Mouse (Mus musculus) midbrain, embryonic 12.5 days (tissue): Measurements from ENCODE around the gene Pgbd1. TPM values are rescaled to one million over a fixed set of nuclear protein-coding genes. Genes with fewer than 3 reads are reported as not detected.
"Not testable (repeated sequence)": the region's sequence is repeated elsewhere in the genome, so short reads cannot be mapped to it uniquely, and the experiment has no call there.

Experiments used
- ATAC-seq: fragments of 200-750 bp; cut with Nextera tagmentation; 2 replicates; pipeline ENCODE4 v1.8.0; 2017; ENCODE audit warnings: low read depth, moderate TSS enrichment, moderate library complexity; ENCODE audit not compliant: low FRiP score
- H3K27ac ChIP-seq: fragments of 300-500 bp; sonication (generic); replicated peaks from 2 replicates; pipeline ENCODE4 v1.5.1; 2016; ENCODE audit warnings: mild to moderate bottlenecking
- H3K27me3 ChIP-seq: fragments of 300-500 bp; sonication (generic); 2 replicates; pipeline ENCODE4 v1.6.1; 2016; ENCODE audit warnings: mild to moderate bottlenecking
- H3K36me3 ChIP-seq: fragments of 300-500 bp; sonication (generic); 2 replicates; pipeline ENCODE4 v1.6.1; 2016
- H3K4me1 ChIP-seq: fragments of 300-500 bp; sonication (generic); 2 replicates; pipeline ENCODE4 v1.6.1; 2016
- H3K4me2 ChIP-seq: fragments of 300-500 bp; sonication (generic); replicated peaks from 2 replicates; pipeline ENCODE4 v1.6.1; 2016; ENCODE audit warnings: mild to moderate bottlenecking, moderate library complexity
- H3K4me3 ChIP-seq: fragments of 300-500 bp; sonication (generic); 2 replicates; pipeline ENCODE4 v1.5.1; 2016; ENCODE audit warnings: mild to moderate bottlenecking
- H3K9ac ChIP-seq: fragments of 300-500 bp; sonication (generic); replicated peaks from 2 replicates; pipeline ENCODE4 v1.6.1; 2016; ENCODE audit warnings: mild to moderate bottlenecking, moderate library complexity
- H3K9me3 ChIP-seq: fragments of 300-500 bp; sonication (generic); 2 replicates; pipeline ENCODE4 v1.6.1; 2016; ENCODE audit warnings: mild to moderate bottlenecking
- WGBS: fragments of 180-500 bp; shearing (Covaris S2); methylation state at CpG from one replicate; pipeline ENCODE4 v1.1.7; 2016; 5-methylcytosine and 5-hydroxymethylcytosine counted together
- polyA plus RNA-seq: library from polyadenylated mRNA; unstranded; fragments of >200 nt; fragmentation: Nextera tagmentation; extraction: Ambion mirVana; gene quantifications from 2 replicates; pipeline ENCODE4 v1.2.1, GENCODE M21; 2016

Gene Pgbd1
- polyA plus RNA-seq, result 5.1 and 6.8 TPM in 2 replicates

DNA sequence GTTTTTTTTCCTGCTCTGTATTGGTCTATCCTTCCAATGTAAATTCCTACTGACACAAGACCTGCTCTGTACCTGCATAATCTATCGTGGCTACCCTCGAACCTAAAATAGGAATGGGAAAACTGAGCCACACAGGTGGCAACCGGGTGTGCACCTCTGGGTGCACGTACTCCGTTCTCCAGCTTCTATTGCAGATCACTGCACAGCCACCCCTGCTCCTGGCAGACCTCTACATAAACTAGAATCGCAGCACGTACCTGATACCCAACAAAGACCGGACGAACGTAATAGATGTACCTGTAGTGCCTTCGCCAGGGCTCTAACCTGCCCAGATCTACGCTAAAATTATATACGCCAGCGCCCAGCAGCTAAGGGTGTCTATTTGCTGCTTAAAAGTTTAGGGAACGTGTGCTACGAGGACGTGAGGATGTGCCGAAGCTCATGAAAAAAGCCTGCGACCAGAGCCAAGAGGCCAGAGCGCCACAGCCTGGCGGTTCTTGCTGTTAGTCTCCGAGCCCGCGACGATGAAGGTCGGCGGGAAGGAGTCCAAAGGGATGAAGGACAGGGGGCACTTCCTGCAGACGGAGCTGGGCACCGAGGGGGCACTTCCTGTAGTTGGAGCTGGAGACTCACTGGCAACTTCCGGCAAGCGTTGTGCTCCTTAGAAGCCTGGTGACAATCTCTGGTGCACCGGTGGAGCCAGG is at the start of gene Pgbd1:
TSS of gene Pgbd1 (minus strand) at position 556 of the 704 bp plus-strand sequence.
- Histone ChIP-seq H3K9me3 (no peaks in the 10 kb centered on the region), H3K4me1 (peaks cover 9% of the 10 kb centered on the region; the same call in 1 of the 2 replicates), H3K36me3 (peaks cover 27% of the 10 kb centered on the region), H3K4me2 (peak within 1 kb of the TSS; percentile 85), H3K27ac (peak within 1 kb of the TSS; percentile 67), H3K4me3 (peak within 1 kb of the TSS; percentile 59), H3K9ac (peak within 1 kb of the TSS; percentile 72), H3K27me3 (no peaks in the 10 kb centered on the region)
- ATAC-seq, result peak; percentile 94
- WGBS, result 1% methylated on average over 32 of the region's 32 CpGs

DNA sequence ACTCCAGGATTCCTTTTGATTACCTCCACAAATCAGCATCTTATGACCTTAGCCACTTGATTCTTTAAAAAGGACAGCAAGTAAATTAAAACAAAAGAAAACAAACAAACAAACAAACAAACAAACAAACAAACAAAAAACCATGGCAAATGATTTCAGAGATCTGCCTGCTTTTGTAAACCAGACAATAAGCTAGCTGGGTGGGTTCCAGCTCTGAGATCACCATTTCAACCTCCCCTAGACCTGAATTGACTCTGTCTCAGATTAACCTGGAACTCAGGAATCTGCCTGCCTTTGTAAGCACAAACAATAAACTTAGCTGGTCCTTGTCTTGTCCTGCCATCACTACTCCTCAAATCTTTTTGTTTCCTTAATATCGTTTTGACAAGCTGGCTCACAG is 46.0 kb upstream of the Pgbd1 start:
- no peak overlapping the region for H3K4me3 ChIP-seq
- H3K9ac ChIP-seq, result no peak overlapping the region
- no peaks in the 10 kb centered on the region for H3K27me3 ChIP-seq
- H3K4me2 ChIP-seq, result no peak overlapping the region
- no peaks in the 10 kb centered on the region for H3K9me3 ChIP-seq
- no peak for ATAC-seq
- no peak overlapping the region for H3K27ac ChIP-seq
- H3K4me1 ChIP-seq, result no peaks in the 10 kb centered on the region
- WGBS, result 94% methylated on average over 1 of the region's 1 CpGs
- peaks cover 14% of the 10 kb centered on the region for H3K36me3 ChIP-seq

GRCm38 (mm10) chr13:21478759-21479670 is 38.2 kb upstream of the Pgbd1 start, which contains the start of the genes Zkscan4 and Gm10065:
TSS of gene Zkscan4 (plus strand) at chr13:21478907.
TSS of gene Gm10065 (minus strand) at chr13:21479441.
- peak; percentile 84 for ATAC-seq
- not testable (repeated sequence) for H3K27me3 ChIP-seq, H3K9me3 ChIP-seq, H3K36me3 ChIP-seq
- WGBS, result 3% methylated on average over 31 of the region's 31 CpGs
- Histone ChIP-seq H3K4me2 (peak within 1 kb of the TSS; percentile 63), H3K4me3 (peak within 1 kb of the TSS; percentile 60), H3K27ac (peak within 1 kb of the TSS; percentile 56; the same call in 1 of the 2 replicates), H3K4me1 (peaks cover 12% of the 10 kb centered on the region), H3K9ac (peak within 1 kb of the TSS; percentile 62)

- H3K27me3 ChIP-seq, result peaks cover 11% of the 10 kb centered on the region
- H3K36me3 ChIP-seq, result no peaks in the 10 kb centered on the region
- no peak overlapping the region for H3K4me3 ChIP-seq
- H3K9me3 ChIP-seq, result no peaks in the 10 kb centered on the region
- 25% methylated on average over 4 of the region's 4 CpGs for WGBS
- H3K4me2 ChIP-seq, result no peak overlapping the region
- ATAC-seq, result no peak
- H3K9ac ChIP-seq, result no peak overlapping the region
- H3K4me1 ChIP-seq, result no peaks in the 10 kb centered on the region; the same call in 1 of the 2 replicates
- no peak overlapping the region for H3K27ac ChIP-seq
These were observed 31.6 kb upstream of the Pgbd1 start for GRCm38 (mm10) chr13:21472427-21472826.

DNA sequence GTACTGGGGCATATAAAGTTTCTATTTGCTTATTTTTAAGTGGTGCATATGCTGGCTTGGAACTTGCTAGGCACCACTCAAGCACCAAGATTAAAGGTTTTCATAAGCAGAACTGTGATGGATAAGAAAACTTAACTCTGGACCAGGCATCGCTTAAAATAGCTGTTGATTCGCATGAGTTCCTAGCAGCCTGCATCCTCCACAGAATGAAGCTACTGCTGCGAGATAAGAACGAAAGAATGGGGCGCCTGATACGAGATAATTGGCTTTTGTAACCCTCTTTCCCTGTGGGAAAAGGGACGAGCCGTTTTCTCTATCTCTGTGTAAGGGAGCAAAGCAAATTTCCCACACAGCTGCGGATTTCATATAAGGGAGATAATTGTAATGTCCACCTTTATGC is 28.2 kb upstream of the Pgbd1 start:
- Histone ChIP-seq H3K4me1 (no peaks in the 10 kb centered on the region; the same call in 1 of the 2 replicates), H3K36me3 (no peaks in the 10 kb centered on the region), H3K27me3 (peaks cover 25% of the 10 kb centered on the region), H3K9ac (no peak overlapping the region), H3K4me3 (no peak overlapping the region), H3K4me2 (peak overlapping the region; percentile 83), H3K27ac (no peak overlapping the region), H3K9me3 (no peaks in the 10 kb centered on the region)
- 12% methylated on average over 9 of the region's 9 CpGs for WGBS
- no peak for ATAC-seq

GRCm38 (mm10) chr13:21468061-21469019 is 27.5 kb upstream of the Pgbd1 start, which contains the start of gene Nkapl:
TSS of gene Nkapl (minus strand) at chr13:21468509.
- H3K4me2 ChIP-seq, result peak within 1 kb of the TSS; percentile 83
- peak within 1 kb of the TSS; percentile 67 for H3K9ac ChIP-seq
- H3K27ac ChIP-seq, result peak within 1 kb of the TSS; percentile 66
- H3K4me3 ChIP-seq, result peak within 1 kb of the TSS; percentile 55
- no peaks in the 10 kb centered on the region; the same call in 1 of the 2 replicates for H3K4me1 ChIP-seq
- peaks cover 25% of the 10 kb centered on the region for H3K27me3 ChIP-seq
- no peaks in the 10 kb centered on the region for H3K36me3 ChIP-seq
- ATAC-seq, result peak; percentile 99
- H3K9me3 ChIP-seq, result no peaks in the 10 kb centered on the region
- WGBS, result 1% methylated on average over 54 of the region's 54 CpGs

DNA sequence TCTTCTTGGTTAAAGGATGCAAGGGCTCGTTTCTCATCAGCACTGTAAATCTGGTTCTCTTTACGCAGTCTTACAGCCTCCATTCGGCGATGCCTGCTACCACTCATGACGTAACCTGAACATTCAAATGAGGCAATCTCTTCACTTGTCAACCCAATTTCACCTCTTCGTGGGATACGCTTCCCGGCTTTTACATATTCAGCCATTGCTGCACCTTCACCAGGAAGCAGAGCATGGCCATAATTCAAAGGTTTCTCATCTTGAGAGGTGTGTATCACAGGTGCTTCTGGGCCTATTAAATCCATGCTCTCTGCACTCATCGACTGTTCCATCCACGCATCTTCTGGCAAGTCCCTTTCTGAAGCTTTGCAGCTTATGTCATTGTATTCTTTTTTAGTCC is 26.5 kb upstream of the Pgbd1 start:
- 84% methylated on average over 10 of the region's 10 CpGs for WGBS
- Histone ChIP-seq H3K27me3 (peaks cover 25% of the 10 kb centered on the region), H3K36me3 (no peaks in the 10 kb centered on the region), H3K9ac (no peak overlapping the region), H3K9me3 (no peaks in the 10 kb centered on the region), H3K27ac (no peak overlapping the region), H3K4me2 (no peak overlapping the region), H3K4me3 (no peak overlapping the region), H3K4me1 (no peaks in the 10 kb centered on the region; the same call in 1 of the 2 replicates)
- ATAC-seq, result no peak

- H3K9ac ChIP-seq, H3K4me1 ChIP-seq, H3K4me3 ChIP-seq, H3K27ac ChIP-seq, H3K9me3 ChIP-seq, H3K36me3 ChIP-seq, ATAC-seq, H3K4me2 ChIP-seq: not testable (repeated sequence)
- 60% methylated on average over 9 of the region's 9 CpGs for WGBS
- H3K27me3 ChIP-seq, result peaks cover 23% of the 10 kb centered on the region
These were observed 21.7 kb upstream of the Pgbd1 start for GRCm38 (mm10) chr13:21462516-21462915.

- Histone ChIP-seq H3K9me3 (no peaks in the 10 kb centered on the region), H3K4me2 (no peak overlapping the region), H3K27ac (no peak overlapping the region), H3K4me1 (peaks cover 9% of the 10 kb centered on the region), H3K27me3 (peaks cover 30% of the 10 kb centered on the region), H3K9ac (no peak overlapping the region), H3K4me3 (no peak overlapping the region), H3K36me3 (no peaks in the 10 kb centered on the region)
- WGBS, result 10% methylated on average over 4 of the region's 4 CpGs
- ATAC-seq, result no peak
These were observed 15.5 kb upstream of the Pgbd1 start for GRCm38 (mm10) chr13:21456347-21456746.

DNA sequence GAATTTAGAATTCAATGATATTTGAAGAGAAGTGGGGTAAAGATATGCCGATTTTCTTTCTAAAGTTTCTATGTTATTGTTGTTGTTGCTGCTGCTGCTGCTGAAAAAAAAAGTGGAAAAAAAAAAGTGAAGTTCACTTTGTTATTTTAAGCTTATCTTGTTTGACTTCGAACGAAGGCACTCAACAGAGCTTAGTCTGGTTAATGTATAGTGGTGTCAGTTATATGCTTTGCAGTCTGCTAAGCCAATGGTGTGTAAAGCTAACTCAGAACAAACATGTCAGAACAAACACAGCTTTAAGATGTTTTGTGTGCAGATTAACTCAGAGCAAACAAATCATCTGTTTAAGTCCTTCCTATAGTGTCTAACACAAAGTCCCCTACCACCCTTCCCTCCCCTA is 13.3 kb upstream of the Pgbd1 start:
- Histone ChIP-seq H3K27ac (no peak overlapping the region), H3K27me3 (peaks cover 22% of the 10 kb centered on the region), H3K36me3 (0 out of 2 replicates have a peak, but pooled peaks cover 3% of the 10 kb centered on the region), H3K4me1 (peaks cover 9% of the 10 kb centered on the region), H3K4me2 (no peak overlapping the region), H3K4me3 (no peak overlapping the region), H3K9ac (no peak overlapping the region), H3K9me3 (no peaks in the 10 kb centered on the region)
- ATAC-seq, result no peak
- 87% methylated on average over 3 of the region's 3 CpGs for WGBS

DNA sequence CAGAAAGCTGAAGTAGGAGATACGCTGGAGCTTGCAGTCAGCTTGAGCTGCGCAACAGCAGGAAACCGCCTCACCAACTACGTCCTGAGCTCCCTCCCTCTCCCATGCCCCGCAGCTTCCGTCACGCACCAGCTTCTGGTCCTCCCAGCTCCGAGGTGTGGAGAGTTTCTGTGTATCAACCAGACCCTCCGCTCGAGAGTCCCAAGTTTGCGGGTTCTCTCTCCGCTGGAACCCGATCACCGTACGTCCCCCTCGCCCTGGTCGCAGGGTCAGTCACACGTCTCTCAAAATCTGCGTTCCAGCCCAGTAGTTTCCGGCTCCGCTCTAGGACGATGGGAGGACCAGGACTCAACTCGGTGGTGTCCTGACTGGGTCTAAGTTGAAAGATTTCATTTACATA is 12.6 kb upstream of the Pgbd1 start, which contains the start of gene Zscan26:
TSS of gene Zscan26 (minus strand) at position 282 of the 400 bp plus-strand sequence.
- peak; percentile 93 for ATAC-seq
- Histone ChIP-seq H3K4me3 (peak within 1 kb of the TSS; percentile 71), H3K4me1 (peaks cover 9% of the 10 kb centered on the region), H3K4me2 (peak within 1 kb of the TSS; percentile 84), H3K36me3 (0 out of 2 replicates have a peak, but pooled peaks cover 10% of the 10 kb centered on the region), H3K9me3 (no peaks in the 10 kb centered on the region), H3K27me3 (peaks cover 22% of the 10 kb centered on the region), H3K9ac (peak within 1 kb of the TSS; percentile 73), H3K27ac (peak within 1 kb of the TSS; percentile 50; the same call in 1 of the 2 replicates)
- WGBS, result under 1% methylated on average over 23 of the region's 23 CpGs
